Mouse (Mus musculus) naive thymus-derived CD4-positive, alpha-beta T cell, adult 2 months (primary cell): Measurements from ENCODE around the gene Eps8l1.

Experiments used
- DNase-seq: peaks from one replicate; pipeline ENCODE4 v3.0.0-alpha.2; 2011; ENCODE audit warnings: low read depth

The Eps8l1 gene

GRCm38 (mm10) chr7:4478021-4478795 lies 17.7 kb downstream of the Eps8l1 start:
- no peak for DNase-seq

GRCm38 (mm10) chr7:4478796-4479291 lies 18.4 kb downstream of the Eps8l1 start:
- no peak for DNase-seq

- DNase-seq: peak; percentile 77
Observed at GRCm38 (mm10) chr7:4479674-4480073, 19.2 kb downstream of the Eps8l1 start.

- DNase-seq: no peak
Observed at GRCm38 (mm10) chr7:4482281-4482680, 21.8 kb downstream of the Eps8l1 start.

GRCm38 (mm10) chr7:4491308-4491707 lies 30.8 kb downstream of the Eps8l1 start:
- DNase-seq: no peak

GRCm38 (mm10) chr7:4492284-4493224 lies 32.1 kb downstream of the Eps8l1 start:
- peak; percentile 72 for DNase-seq

GRCm38 (mm10) chr7:4493991-4494390 lies 33.5 kb downstream of the Eps8l1 start:
- no peak for DNase-seq

GRCm38 (mm10) chr7:4496468-4496867 lies 36.0 kb downstream of the Eps8l1 start:
- no peak for DNase-seq

GRCm38 (mm10) chr7:4497271-4497903 lies 36.9 kb downstream of the Eps8l1 start:
- no peak for DNase-seq

GRCm38 (mm10) chr7:4498251-4498650 lies 37.8 kb downstream of the Eps8l1 start:
- no peak for DNase-seq

GRCm38 (mm10) chr7:4499034-4499433 lies 38.6 kb downstream of the Eps8l1 start:
- DNase-seq: no peak

- DNase-seq: peak; percentile 70
Observed at GRCm38 (mm10) chr7:4500892-4501471, 40.5 kb downstream of the Eps8l1 start.

- peak; percentile 93 for DNase-seq
Observed at GRCm38 (mm10) chr7:4501558-4502397, 41.3 kb downstream of the Eps8l1 start, which contains the start of gene Ppp1r12c. Gene Ppp1r12c, minus strand, starts transcription at chr7:4501680.

- DNase-seq: peak; percentile 26
Observed at GRCm38 (mm10) chr7:4502421-4503090, 42.1 kb downstream of the Eps8l1 start.

- no peak for DNase-seq
Observed at GRCm38 (mm10) chr7:4503100-4503499, 42.6 kb downstream of the Eps8l1 start.

- no peak for DNase-seq
Observed at GRCm38 (mm10) chr7:4503858-4504257, 43.4 kb downstream of the Eps8l1 start.

GRCm38 (mm10) chr7:4504646-4505435 lies 44.4 kb downstream of the Eps8l1 start:
- DNase-seq: no peak

- DNase-seq: no peak
Observed at GRCm38 (mm10) chr7:4507220-4507619, 46.7 kb downstream of the Eps8l1 start.

GRCm38 (mm10) chr7:4508062-4508738 lies 47.7 kb downstream of the Eps8l1 start:
- peak; percentile 38 for DNase-seq
